Mouse (Mus musculus): ENCODE measurements around the gene Creg2. TPM values are rescaled to one million over a fixed set of nuclear protein-coding genes. Genes with fewer than 3 reads are reported as not detected.

Gene Creg2
- polyA plus RNA-seq, 1 experiment = 0.10 TPM

GRCm38 (mm10) chr1:39581215-39581614 is 70.1 kb downstream of the Creg2 start:
- Histone ChIP-seq H3K27me3 (ENCODE audit: control insufficient read depth, insufficient read depth, low read length) (no peaks in the 10 kb centered on the region), H3K4me1 (ENCODE audit: control insufficient read depth, insufficient read depth, insufficient read length, low read length) (no peaks in the 10 kb centered on the region), H3K4me3 (ENCODE audit: low read depth, low read length) (no peak overlapping the region), H3K27ac (ENCODE audit: insufficient read depth, low read depth, low read length) (no peak overlapping the region), H3K36me3 (ENCODE audit: control insufficient read depth, insufficient read depth, low read length) (no peaks in the 10 kb centered on the region)
- WGBS = 57% methylated on average over 2 of the region's 3 CpGs
- TF ChIP-seq CTCF (IDR thresholded peaks at IDR 0.05; ENCODE audit: extremely low read depth, insufficient read length, insufficient replicate concordance, low read depth, low read length) (no peak), POLR2A (IDR thresholded peaks at IDR 0.05; ENCODE audit: low read depth, low read length) (no peak)

GRCm38 (mm10) chr1:39579139-39579538 is 72.1 kb downstream of the Creg2 start:
- Histone ChIP-seq H3K27me3 (ENCODE audit: control insufficient read depth, insufficient read depth, low read length) (no peaks in the 10 kb centered on the region), H3K36me3 (ENCODE audit: control insufficient read depth, insufficient read depth, low read length) (no peaks in the 10 kb centered on the region)

GRCm38 (mm10) chr1:39578446-39578845 is 72.8 kb downstream of the Creg2 start:
- Histone ChIP-seq H3K27ac (ENCODE audit: insufficient read depth, low read depth, low read length) (peak overlapping the region; percentile 42; the same call in 1 of the 2 replicates), H3K4me3 (ENCODE audit: low read depth, low read length) (no peak overlapping the region), H3K36me3 (ENCODE audit: control insufficient read depth, insufficient read depth, low read length) (no peaks in the 10 kb centered on the region), H3K27me3 (ENCODE audit: control insufficient read depth, insufficient read depth, low read length) (no peaks in the 10 kb centered on the region), H3K4me1 (ENCODE audit: control insufficient read depth, insufficient read depth, insufficient read length, low read length) (peaks cover 3% of the 10 kb centered on the region; the same call in 1 of the 2 replicates)
- no peak for TF ChIP-seq POLR2A (IDR thresholded peaks at IDR 0.05; ENCODE audit: low read depth, low read length)
- no peak for TF ChIP-seq CTCF (IDR thresholded peaks at IDR 0.05; ENCODE audit: extremely low read depth, insufficient read length, insufficient replicate concordance, low read depth, low read length)
- 63% methylated on average over 5 of the region's 5 CpGs for WGBS

More at GRCm38 (mm10) chr1:39579139-39579538, 72.1 kb downstream of the Creg2 start:
- 74% methylated on average over 6 of the region's 6 CpGs for WGBS
- Histone ChIP-seq H3K4me3 (ENCODE audit: low read depth, low read length) (no peak overlapping the region), H3K4me1 (ENCODE audit: control insufficient read depth, insufficient read depth, insufficient read length, low read length) (peaks cover 3% of the 10 kb centered on the region; the same call in 1 of the 2 replicates), H3K27ac (ENCODE audit: insufficient read depth, low read depth, low read length) (peak overlapping the region; percentile 37; the same call in 1 of the 2 replicates)
- TF ChIP-seq CTCF (IDR thresholded peaks at IDR 0.05; ENCODE audit: extremely low read depth, insufficient read length, insufficient replicate concordance, low read depth, low read length) (no peak), POLR2A (IDR thresholded peaks at IDR 0.05; ENCODE audit: low read depth, low read length) (no peak)

GRCm38 (mm10) chr1:39577253-39577705 is 74.0 kb downstream of the Creg2 start, which contains the start of gene Rnf149:
TSS of gene Rnf149 (minus strand) at chr1:39577405.
- H3K27ac ChIP-seq (ENCODE audit: insufficient read depth, low read depth, low read length) = peak within 1 kb of the TSS; percentile 62
- no peaks in the 10 kb centered on the region for H3K27me3 ChIP-seq (ENCODE audit: control insufficient read depth, insufficient read depth, low read length)
- TF ChIP-seq POLR2A (IDR thresholded peaks at IDR 0.05; ENCODE audit: low read depth, low read length) (peak; percentile 92), CTCF (IDR thresholded peaks at IDR 0.05; ENCODE audit: extremely low read depth, insufficient read length, insufficient replicate concordance, low read depth, low read length) (no peak)
- peaks cover 5% of the 10 kb centered on the region; the same call in 1 of the 2 replicates for H3K4me1 ChIP-seq (ENCODE audit: control insufficient read depth, insufficient read depth, insufficient read length, low read length)
- 0 out of 2 replicates have a peak, but pooled peaks cover 2% of the 10 kb centered on the region for H3K36me3 ChIP-seq (ENCODE audit: control insufficient read depth, insufficient read depth, low read length)
- peak within 1 kb of the TSS; percentile 88 for H3K4me3 ChIP-seq (ENCODE audit: low read depth, low read length)
- under 1% methylated on average over 49 of the region's 49 CpGs for WGBS

GRCm38 (mm10) chr1:39576431-39577243 is 74.6 kb downstream of the Creg2 start:
- no peaks in the 10 kb centered on the region for H3K27me3 ChIP-seq (ENCODE audit: control insufficient read depth, insufficient read depth, low read length)
- 0 out of 2 replicates have a peak, but pooled peaks cover 3% of the 10 kb centered on the region for H3K36me3 ChIP-seq (ENCODE audit: control insufficient read depth, insufficient read depth, low read length)
- H3K4me1 ChIP-seq (ENCODE audit: control insufficient read depth, insufficient read depth, insufficient read length, low read length) = peaks cover 5% of the 10 kb centered on the region; the same call in 1 of the 2 replicates
- peak overlapping the region; percentile 62 for H3K27ac ChIP-seq (ENCODE audit: insufficient read depth, low read depth, low read length)
- peak overlapping the region; percentile 88 for H3K4me3 ChIP-seq (ENCODE audit: low read depth, low read length)
- TF ChIP-seq POLR2A (IDR thresholded peaks at IDR 0.05; ENCODE audit: low read depth, low read length) (no peak), CTCF (IDR thresholded peaks at IDR 0.05; ENCODE audit: extremely low read depth, insufficient read length, insufficient replicate concordance, low read depth, low read length) (no peak)
- under 1% methylated on average over 88 of the region's 88 CpGs for whole genome bisulfite sequencing

- Histone ChIP-seq H3K4me1 (ENCODE audit: control insufficient read depth, insufficient read depth, insufficient read length, low read length) (peaks cover 6% of the 10 kb centered on the region; the same call in 1 of the 2 replicates), H3K36me3 (ENCODE audit: control insufficient read depth, insufficient read depth, low read length) (0 out of 2 replicates have a peak, but pooled peaks cover 3% of the 10 kb centered on the region), H3K4me3 (ENCODE audit: low read depth, low read length) (peak overlapping the region; percentile 88; the same call in 1 of the 2 replicates), H3K27me3 (ENCODE audit: control insufficient read depth, insufficient read depth, low read length) (no peaks in the 10 kb centered on the region), H3K27ac (ENCODE audit: insufficient read depth, low read depth, low read length) (peak overlapping the region; percentile 62; the same call in 1 of the 2 replicates)
- TF ChIP-seq POLR2A (IDR thresholded peaks at IDR 0.05; ENCODE audit: low read depth, low read length) (no peak), CTCF (IDR thresholded peaks at IDR 0.05; ENCODE audit: extremely low read depth, insufficient read length, insufficient replicate concordance, low read depth, low read length) (no peak)
- 10% methylated on average over 8 of the region's 8 CpGs for WGBS
Observed at GRCm38 (mm10) chr1:39575778-39576375, 75.4 kb downstream of the Creg2 start.

Measured in small intestine, adult 2 months (tissue).